Mouse (Mus musculus) liver, embryonic 14.5 days (tissue): ENCODE data around the gene Gnaq. TPM values are rescaled to one million over a fixed set of nuclear protein-coding genes. Genes with fewer than 3 reads are reported as not detected.

Experiments
- ATAC-seq: fragments of 200-750 bp; cut with Nextera tagmentation; 2 replicates; pipeline ENCODE4 v1.8.0; 2017; ENCODE audit warnings: moderate number of reproducible peaks, mild to moderate bottlenecking, moderate library complexity; ENCODE audit not compliant: insufficient read depth
- DNase-seq, 3 experiments: peaks; one replicate each; pipeline ENCODE4 v3.0.0-alpha.2; 2012 to 2013; ENCODE audit warnings: low read depth in 3 of 3, low spot score in 3 of 3
- H3K27ac ChIP-seq: fragments of 300-500 bp; sonication (generic); 2 replicates; pipeline ENCODE4 v1.5.1; 2014; ENCODE audit warnings: moderate library complexity, mild to moderate bottlenecking, control low read depth, inconsistent platforms
- H3K27me3 ChIP-seq: fragments of 300-500 bp; sonication (generic); 2 replicates; pipeline ENCODE4 v1.6.1; 2014; ENCODE audit warnings: mild to moderate bottlenecking, low read length, moderate library complexity; ENCODE audit not compliant: control insufficient read depth, insufficient read depth
- H3K36me3 ChIP-seq: fragments of 300-500 bp; sonication (generic); replicated peaks from 2 replicates; pipeline ENCODE4 v1.6.1; 2014; ENCODE audit warnings: low read depth; ENCODE audit not compliant: control insufficient read depth, insufficient read depth
- H3K4me1 ChIP-seq, 2 experiments: fragments of 200-500 bp in 1 of 2; fragments of 300-500 bp in 1 of 2; sonication (generic) in 1 of 2; replicated peaks; 2 replicates each; pipeline ENCODE4 v1.6.1; 2012 to 2014; ENCODE audit warnings: antibody characterized with exemption in 1 of 2, inconsistent platforms in 1 of 2, low read length in 1 of 2; ENCODE audit not compliant: control insufficient read depth in 2 of 2, insufficient read depth in 2 of 2
- H3K4me2 ChIP-seq: fragments of 300-500 bp; sonication (generic); 2 replicates; pipeline ENCODE4 v1.6.1; 2014; ENCODE audit warnings: low read depth, mild to moderate bottlenecking, control low read depth, moderate library complexity
- H3K4me3 ChIP-seq, 2 experiments: fragments of 200-500 bp in 1 of 2; fragments of 300-500 bp in 1 of 2; sonication (generic) in 1 of 2; 2 replicates each; pipeline ENCODE4 v1.5.1; 2012 to 2014; ENCODE audit warnings: low read depth in 2 of 2, low read length in 2 of 2, mild to moderate bottlenecking in 2 of 2, control low read depth in 1 of 2, inconsistent platforms in 1 of 2, moderate library complexity in 1 of 2; ENCODE audit not compliant: insufficient read depth in 1 of 2
- H3K9ac ChIP-seq: fragments of 300-500 bp; sonication (generic); replicated peaks from 2 replicates; pipeline ENCODE4 v1.6.1; 2014; ENCODE audit warnings: mild to moderate bottlenecking, control low read depth, moderate library complexity
- H3K9me3 ChIP-seq: fragments of 300-500 bp; sonication (generic); 2 replicates; pipeline ENCODE4 v1.6.1; 2016; ENCODE audit warnings: low read length, mixed read lengths; ENCODE audit not compliant: control insufficient read depth
- CTCF ChIP-seq: IDR thresholded peaks from 2 replicates; pipeline ENCODE4 v1.5.1; 2016; ENCODE audit warnings: antibody characterized with exemption, low read depth, control low read depth
- EP300 ChIP-seq: IDR thresholded peaks from 2 replicates; pipeline ENCODE4 v1.6.1; 2016; ENCODE audit warnings: antibody characterized with exemption, low read depth
- WGBS: fragments of 180-500 bp; shearing (Covaris S2); extraction: QIAGEN DNeasy Blood & Tissue Kit; methylation state at CpG from one replicate; pipeline ENCODE4 v1.1.7; 2014; ENCODE audit not compliant: insufficient replicate concordance; 5-methylcytosine and 5-hydroxymethylcytosine counted together
- polyA plus RNA-seq, 2 experiments: library from polyadenylated mRNA; depleted of rRNA in 1 of 2; stranded (reverse) in 1 of 2; unstranded in 1 of 2; fragments of >200 nt; fragmentation: Nextera tagmentation in 1 of 2; extraction: Ambion mirVana in 1 of 2; gene quantifications; 2 replicates each; pipeline versions ENCODE4 v1.2.1 to v1.2.3; 2012 to 2014

Gene Gnaq
- polyA plus RNA-seq, 2 experiments = 1.7 to 2.7 TPM

DNA sequence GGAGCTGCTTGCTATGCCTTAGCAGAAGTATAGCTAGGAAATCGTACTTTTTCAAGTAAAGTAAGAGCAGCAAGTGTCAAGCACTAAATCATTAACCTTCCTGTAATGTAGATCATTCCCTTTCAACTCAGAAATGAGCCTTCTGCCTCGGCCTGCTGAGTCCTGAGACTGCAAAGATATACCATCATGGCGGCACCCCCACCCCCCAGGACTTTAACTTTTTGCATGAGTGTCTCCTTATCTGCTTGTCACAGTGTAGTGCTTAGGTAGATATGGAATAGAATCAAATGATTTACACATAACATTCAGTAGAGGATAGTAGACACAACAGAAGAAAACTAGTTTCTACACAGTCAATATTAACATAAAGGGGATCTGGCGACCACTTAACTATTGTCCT is 167.8 kb downstream of the Gnaq start:
- Histone ChIP-seq H3K4me3 (no peak overlapping the region), H3K4me1 (peaks cover 0 to 5% of the 10 kb centered on the region in 2 experiments; a peak in 2 of 4 replicates), H3K36me3 (no peaks in the 10 kb centered on the region), H3K9ac (no peak overlapping the region), H3K9me3 (no peaks in the 10 kb centered on the region), H3K27ac (no peak overlapping the region), H3K4me2 (no peak overlapping the region), H3K27me3 (no peaks in the 10 kb centered on the region)
- no peak for TF ChIP-seq CTCF
- WGBS = 33% methylated on average over 4 of the region's 4 CpGs
- no peak for DNase-seq
- no peak for ATAC-seq

GRCm38 (mm10) chr19:16301336-16301735 is 168.7 kb downstream of the Gnaq start:
- TF ChIP-seq CTCF (no peak), EP300 (no peak)
- Histone ChIP-seq H3K4me3 (no peak overlapping the region), H3K4me1 (peaks cover 0 to 5% of the 10 kb centered on the region in 2 experiments; a peak in 2 of 4 replicates), H3K4me2 (no peak overlapping the region), H3K27me3 (no peaks in the 10 kb centered on the region), H3K27ac (no peak overlapping the region), H3K9me3 (no peaks in the 10 kb centered on the region), H3K36me3 (no peaks in the 10 kb centered on the region), H3K9ac (no peak overlapping the region)
- DNase-seq (no peak), ATAC-seq (no peak)
- 55% methylated on average over 7 of the region's 7 CpGs for WGBS

- Histone ChIP-seq H3K27ac (no peak overlapping the region), H3K9me3 (no peaks in the 10 kb centered on the region), H3K4me2 (no peak overlapping the region), H3K4me1 (0 out of 4 replicates have a peak, but pooled peaks cover 0 to 2% of the 10 kb centered on the region in 2 experiments), H3K4me3 (no peak overlapping the region), H3K9ac (no peak overlapping the region), H3K27me3 (no peaks in the 10 kb centered on the region), H3K36me3 (no peaks in the 10 kb centered on the region)
- DNase-seq (no peak), ATAC-seq (no peak)
- no peak for TF ChIP-seq EP300
- no peak for TF ChIP-seq CTCF
Measured at GRCm38 (mm10) chr19:16309031-16309430, 176.4 kb downstream of the Gnaq start.

GRCm38 (mm10) chr19:16314295-16314821 is 181.7 kb downstream of the Gnaq start:
- no peak for DNase-seq
- TF ChIP-seq CTCF = no peak
- TF ChIP-seq EP300 = no peak
- Histone ChIP-seq H3K27me3 (no peaks in the 10 kb centered on the region), H3K4me2 (no peak overlapping the region), H3K36me3 (no peaks in the 10 kb centered on the region), H3K4me1 (peaks cover 0 to 8% of the 10 kb centered on the region in 2 experiments; a peak in 2 of 4 replicates), H3K4me3 (no peak overlapping the region), H3K9ac (no peak overlapping the region), H3K9me3 (no peaks in the 10 kb centered on the region), H3K27ac (no peak overlapping the region)
- no peak for ATAC-seq
- 64% methylated on average over 4 of the region's 4 CpGs for WGBS

DNA sequence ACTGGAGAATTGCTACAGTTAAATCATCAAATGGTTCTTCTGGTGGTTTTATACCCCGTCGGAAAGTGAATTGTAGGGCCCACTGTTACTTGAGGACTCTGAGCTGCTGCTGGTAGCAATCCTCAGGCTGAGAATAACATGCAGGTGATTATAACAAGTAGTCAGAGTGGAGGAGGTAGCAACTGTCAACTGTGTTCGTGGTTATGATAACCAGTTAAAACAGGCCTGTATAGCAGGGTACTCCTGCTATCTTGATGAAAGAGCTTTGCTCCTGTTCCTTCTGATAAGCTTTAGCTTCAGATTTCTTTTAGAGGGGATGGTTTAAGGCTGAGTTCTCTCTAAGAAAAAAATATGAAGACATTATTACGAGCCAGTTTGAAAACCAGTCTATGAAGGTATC is 182.9 kb downstream of the Gnaq start:
- WGBS = 35% methylated on average over 4 of the region's 4 CpGs
- no peak; the same call in 1 of the 2 replicates for ATAC-seq
- no peak for DNase-seq
- Histone ChIP-seq H3K27ac (no peak overlapping the region), H3K4me1 (peaks cover 0 to 8% of the 10 kb centered on the region in 2 experiments; a peak in 2 of 4 replicates), H3K4me2 (no peak overlapping the region), H3K9me3 (no peaks in the 10 kb centered on the region), H3K27me3 (no peaks in the 10 kb centered on the region), H3K36me3 (no peaks in the 10 kb centered on the region), H3K9ac (no peak overlapping the region), H3K4me3 (no peak overlapping the region)
- TF ChIP-seq EP300 (peak; percentile 42), CTCF (no peak)
